Mouse (Mus musculus): ENCODE measurements around the gene Olfr150.
"Not testable (repeated sequence)": the region's sequence is repeated elsewhere in the genome, so short reads cannot be mapped to it uniquely, and the experiment has no call there.

Gene Olfr150

DNA sequence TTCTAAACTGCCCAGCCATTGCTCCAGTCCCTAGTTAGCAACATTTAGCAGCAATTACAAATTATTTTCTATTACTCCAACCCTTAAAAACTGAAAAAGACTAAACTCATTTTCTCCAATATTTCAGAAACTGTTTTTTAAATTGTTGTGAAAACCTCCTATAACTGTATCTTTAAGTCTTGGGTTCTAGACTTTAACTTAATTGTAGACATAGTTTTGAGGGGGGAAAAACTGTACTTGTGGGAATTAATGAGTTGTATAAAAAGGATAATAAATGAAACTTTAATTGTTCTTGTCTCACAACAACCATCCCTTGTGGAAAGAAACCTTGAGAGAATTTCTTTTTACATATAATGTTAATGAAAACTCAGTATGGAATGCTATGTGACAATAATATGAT, at the start of gene Olfr150:
Gene Olfr150 (plus strand): TSS at position 301 of the 400 bp plus-strand sequence.
- no peak for DNase-seq (ENCODE audit: low read depth, low spot score)

DNA sequence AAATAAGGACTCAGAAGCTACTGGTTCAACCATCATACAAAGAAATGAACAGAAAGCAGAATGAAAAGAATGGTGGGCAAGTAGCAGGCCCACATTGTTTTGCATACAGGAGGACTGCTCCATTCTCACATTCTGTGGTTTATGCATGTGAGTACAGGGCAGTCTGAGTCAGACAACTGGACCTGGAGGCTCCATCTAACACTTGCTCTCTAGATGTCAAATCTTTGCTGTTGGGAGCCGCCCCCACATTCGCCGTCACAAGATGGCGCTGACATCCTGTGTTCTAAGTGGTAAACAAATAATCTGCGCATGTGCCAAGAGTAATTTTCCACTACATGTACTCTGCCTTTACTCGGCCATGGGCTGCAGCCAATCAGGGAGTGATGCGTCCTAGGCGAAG, 29.7 kb upstream of the Olfr150 start:
- not testable (repeated sequence) for DNase-seq (ENCODE audit: low read depth, low spot score)

DNA sequence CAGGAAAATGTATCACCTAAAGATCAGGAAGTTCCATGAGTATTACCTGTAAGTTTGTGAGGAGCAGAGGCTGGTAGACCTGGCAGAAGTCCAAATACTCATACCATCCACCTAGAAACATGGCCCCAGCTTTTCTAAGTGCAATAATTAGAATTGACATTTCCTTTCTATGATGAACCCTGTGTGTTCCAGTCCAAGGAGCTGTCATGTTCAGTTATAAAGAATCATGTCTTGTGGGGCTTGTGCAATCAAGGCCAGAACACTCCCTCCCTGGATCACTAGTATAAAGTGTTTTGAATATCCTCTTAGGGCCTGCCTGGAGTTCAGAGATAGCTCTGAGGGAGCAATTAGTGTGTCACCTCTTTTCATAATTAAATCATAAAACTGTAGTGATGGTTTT, 23.8 kb upstream of the Olfr150 start, which contains the start of gene Olfr149:
Gene Olfr149 (minus strand): TSS at position 101 of the 400 bp plus-strand sequence.
- DNase-seq (ENCODE audit: low read depth, low spot score), result no peak

DNA sequence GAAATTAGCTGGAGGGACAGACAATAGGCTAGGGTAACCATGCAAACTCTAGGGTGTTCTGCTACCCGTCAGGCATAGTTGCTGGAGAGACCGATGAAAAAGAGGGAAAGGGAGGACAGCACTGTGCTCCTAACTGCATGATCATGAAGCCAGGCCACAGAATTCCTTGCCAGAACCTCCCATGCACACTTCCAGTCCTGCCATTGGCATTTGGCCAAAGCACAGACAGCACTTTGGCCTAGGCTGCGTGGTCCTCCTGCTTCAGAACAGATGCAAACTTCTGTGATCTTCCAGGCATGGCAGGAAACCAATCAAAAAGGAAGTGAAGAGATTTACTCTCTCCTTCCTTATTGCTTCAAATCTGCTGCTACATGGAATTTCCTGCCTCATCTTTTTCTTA, 21.8 kb upstream of the Olfr150 start:
- no peak for DNase-seq (ENCODE audit: low read depth, low spot score)

DNA sequence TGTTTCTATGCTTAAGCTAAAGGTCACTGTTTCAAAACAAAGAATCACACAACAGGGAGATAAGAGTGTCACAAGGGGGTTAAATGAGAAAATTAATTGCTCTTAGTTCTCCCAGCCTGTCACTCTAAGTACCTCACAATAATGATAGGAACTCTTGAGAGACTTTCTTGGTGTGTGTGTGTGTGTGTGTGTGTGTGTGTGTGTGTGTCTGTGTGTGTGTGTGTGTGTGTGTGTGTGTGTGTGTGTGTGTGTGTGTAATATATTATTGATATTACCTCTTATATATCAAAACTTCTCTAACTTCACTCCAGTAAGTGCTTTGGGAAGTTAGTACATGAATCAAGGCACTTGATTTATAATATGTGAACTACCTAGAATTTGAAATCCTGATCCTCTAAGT, 19.7 kb upstream of the Olfr150 start, which contains the start of gene Olfr965:
Gene Olfr965 (plus strand): TSS at position 301 of the 400 bp plus-strand sequence.
- DNase-seq (ENCODE audit: low read depth, low spot score), result no peak

DNA sequence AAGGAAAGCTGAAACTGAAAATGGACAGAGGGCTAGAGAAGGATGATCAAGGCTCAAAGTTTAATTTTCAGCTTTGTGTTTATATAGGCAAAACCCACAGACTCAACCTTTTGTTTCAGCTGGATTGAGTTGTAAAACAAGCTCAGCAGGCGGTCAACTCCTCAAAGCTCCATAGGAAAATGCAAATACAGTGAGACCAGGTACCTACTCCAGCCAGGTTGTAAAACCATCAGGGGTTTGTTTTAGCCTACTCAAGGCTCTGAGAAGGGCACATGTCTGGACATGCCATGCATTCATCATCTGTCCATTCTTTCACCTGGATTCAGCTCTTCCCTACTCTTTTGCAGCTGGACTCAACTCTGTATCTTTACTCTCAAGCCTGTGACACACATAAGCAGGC, 10.0 kb downstream of the Olfr150 start:
- no peak for DNase-seq (ENCODE audit: low read depth, low spot score)

DNA sequence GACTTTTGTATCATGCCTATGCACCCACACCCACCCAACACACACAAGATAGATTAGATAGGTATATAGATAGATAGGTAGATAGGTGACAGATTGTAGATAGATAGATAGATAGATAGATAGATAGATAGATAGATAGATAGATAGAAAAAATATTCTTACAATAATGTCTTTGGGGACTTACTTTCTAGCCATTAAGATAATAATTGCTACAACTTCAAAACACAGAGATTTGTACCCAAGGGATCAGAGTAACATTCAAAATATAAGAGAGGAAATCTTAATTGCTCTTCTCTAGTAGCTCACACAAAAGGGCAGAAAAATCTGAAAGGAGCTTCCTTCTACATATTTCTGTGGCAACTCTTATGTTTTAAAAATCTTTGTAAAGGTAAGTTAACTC, 15.2 kb downstream of the Olfr150 start, which contains the start of gene Olfr967:
Gene Olfr967 (plus strand): TSS at position 301 of the 400 bp plus-strand sequence.
- no peak for DNase-seq (ENCODE audit: low read depth, low spot score)

DNA sequence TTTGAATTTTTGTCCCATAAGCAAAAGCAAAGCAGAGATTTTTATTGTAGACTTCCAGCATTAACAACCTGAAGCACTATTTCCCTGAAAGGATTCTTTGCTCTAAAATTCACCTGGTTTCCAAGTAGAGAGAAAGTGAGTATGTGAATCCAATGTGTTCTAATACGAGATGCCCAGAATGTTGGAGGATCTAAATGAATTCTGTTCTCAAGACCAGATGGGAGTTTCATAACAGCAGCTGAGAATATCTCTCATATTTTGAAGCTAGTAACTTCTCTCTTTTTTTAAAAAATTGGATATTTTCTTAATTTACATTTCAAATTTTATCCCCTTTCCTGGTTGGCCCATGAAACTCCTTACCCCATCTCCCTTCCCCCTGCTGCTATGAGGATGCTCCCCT, 15.7 kb downstream of the Olfr150 start:
- no peak for DNase-seq (ENCODE audit: low read depth, low spot score)

DNA sequence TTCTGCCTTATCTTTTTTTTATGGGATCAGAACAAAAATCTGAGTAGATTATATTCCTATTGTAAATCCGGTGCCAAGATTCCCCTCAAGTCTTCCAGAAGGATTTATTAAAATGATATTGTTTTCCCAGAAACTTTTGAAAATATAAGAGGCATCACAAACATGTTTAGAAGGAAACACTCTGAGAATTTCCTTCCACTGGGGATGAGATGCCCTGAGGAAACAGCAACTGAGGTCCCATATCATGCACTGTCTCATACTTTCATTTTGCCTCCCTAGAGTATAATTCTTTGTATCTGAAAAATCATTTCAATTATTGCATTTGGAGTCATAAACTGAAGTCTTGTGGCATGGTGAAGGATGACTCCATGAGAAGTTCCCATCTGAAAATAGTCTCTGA, 52.4 kb downstream of the Olfr150 start, which contains the start of gene Olfr968:
Gene Olfr968 (minus strand): TSS at position 101 of the 400 bp plus-strand sequence.
- DNase-seq (ENCODE audit: low read depth, low spot score), result no peak
